Mouse (Mus musculus) layer of hippocampus, postnatal 25 days (tissue): ENCODE results near the gene Aadat. TPM values are rescaled to one million over a fixed set of nuclear protein-coding genes. Genes with fewer than 3 reads are reported as not detected.
"Not testable (repeated sequence)": the region's sequence is repeated elsewhere in the genome, so short reads cannot be mapped to it uniquely, and the experiment has no call there.

Experiments used
- DNase-seq, 2 experiments: peaks; one replicate each; pipeline ENCODE4 v3.0.0; 2022; ENCODE audit warnings: mixed read lengths in 2 of 2, low spot score in 1 of 2; ENCODE audit errors: extremely low spot score in 1 of 2
- total RNA-seq, 2 experiments: library from RNA; stranded (reverse); gene quantifications; 2 replicates each; pipeline ENCODE4 v1.2.3; 2021

Gene Aadat
- total RNA-seq: under 1 TPM; 0.25 to 0.38 TPM

DNA sequence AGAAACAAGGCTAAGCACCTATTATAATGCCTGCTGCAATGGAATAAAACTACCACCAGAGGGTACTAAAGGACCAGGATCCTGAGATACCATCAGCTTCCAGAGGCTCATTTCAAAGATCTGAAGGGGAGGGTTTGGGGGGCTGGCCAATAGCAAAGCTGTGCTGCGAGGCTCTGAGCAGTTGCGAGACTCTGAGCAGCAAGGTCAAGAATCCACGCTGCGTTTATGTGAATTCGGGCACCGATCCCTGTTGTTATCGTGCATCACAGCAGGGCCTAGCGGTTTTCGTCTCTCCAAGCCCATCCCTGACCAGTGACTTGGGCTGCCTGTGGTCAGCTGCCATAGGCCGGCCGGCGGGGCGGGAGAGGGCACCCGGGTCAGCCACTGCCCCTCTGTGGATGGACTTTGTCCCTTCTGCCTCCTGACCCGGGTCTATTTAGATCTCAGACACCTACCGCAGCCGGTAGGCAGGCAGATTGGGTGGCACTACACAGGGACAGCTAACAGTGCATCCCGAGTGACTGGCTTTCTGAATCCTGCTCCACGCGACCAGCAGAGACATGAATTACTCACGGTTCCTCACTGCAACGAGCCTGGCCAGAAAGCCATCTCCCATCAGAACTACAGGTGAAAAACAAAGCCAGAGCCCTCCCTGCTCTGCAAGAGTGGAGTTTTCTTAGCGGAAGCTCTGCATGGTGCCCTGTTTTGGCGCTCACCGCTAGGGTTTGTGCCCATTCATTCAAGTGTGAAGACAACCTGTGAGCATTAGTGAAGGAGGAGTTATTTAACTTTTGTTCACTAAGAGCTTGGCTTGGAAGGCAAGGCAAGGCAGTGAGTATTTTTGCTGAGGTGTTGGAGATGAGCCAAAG, at the start of gene Aadat:
TSS of gene Aadat (plus strand) at position 280 of the 869 bp plus-strand sequence.
- DNase-seq: peak; percentile 46 to 58

DNA sequence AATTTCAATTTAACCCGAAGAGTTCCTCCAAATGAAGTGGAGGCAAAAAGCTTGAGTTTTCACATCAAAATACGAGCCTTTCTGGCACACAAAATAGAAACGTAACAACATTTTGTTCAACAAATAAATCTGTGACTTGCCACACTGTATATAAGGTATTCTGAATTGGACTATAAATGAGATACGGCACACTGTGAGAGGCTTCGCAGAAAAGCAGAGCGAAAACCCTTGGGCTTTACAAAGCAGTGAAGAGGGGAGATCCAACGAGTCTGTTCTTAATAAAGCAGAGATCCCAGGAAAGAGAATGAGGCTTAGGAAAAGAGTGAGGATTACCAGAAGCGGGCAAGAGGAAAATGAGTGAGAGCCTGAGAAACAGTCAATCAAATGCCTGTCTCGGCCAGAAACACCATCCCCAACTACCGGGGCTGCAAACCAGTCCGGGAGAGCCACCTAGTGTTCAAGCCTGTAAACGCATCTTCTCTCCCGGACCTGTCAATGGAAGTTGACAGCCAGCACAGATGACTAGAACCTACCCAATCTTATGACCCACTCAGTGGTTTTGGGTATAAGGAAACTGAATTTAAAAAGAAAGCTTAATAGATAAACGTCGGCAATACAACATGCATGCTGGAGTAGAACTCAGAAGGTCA, 38.9 kb upstream of the Aadat start:
- DNase-seq: peak; percentile 56 to 79

DNA sequence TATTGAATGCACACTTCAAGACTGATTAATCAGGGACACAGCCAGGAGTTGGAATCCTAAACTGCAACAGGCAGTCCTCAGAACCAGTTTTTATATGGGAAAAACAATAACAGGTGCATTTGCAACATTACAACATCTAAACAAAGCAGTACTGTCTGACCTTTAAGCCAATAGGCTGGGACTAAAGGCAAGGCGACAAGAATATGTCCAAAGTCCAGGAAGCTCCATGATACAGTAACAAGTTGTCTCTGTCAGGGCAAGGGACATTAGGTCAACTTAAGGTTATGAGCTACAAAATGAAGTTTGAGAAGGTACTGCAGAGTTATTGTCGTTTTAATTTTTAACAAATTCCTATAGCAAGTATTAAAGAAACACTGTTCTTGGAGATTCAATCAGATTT, 15.6 kb upstream of the Aadat start:
- no peak for DNase-seq

DNA sequence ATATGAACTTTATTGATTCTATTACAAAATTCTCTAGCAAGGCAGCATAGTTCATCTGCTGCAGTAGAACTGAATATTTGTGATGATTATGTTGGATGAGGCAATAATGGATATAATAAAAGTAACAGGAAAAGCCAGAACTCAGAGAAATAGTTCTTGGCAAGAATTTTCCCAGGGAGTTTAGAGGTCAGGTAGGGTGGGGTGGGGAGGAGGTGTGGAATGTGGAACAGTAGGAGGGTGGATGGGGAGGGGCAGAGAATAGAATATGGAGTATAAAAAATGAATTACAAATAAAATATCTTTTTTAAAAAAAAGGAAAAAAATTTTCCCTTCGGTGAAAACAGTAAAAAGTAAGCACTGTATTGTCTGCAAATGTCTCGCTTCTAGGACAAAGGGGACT, 13.9 kb upstream of the Aadat start:
- no peak for DNase-seq

GRCm38 (mm10) chr8:60492471-60492870, 13.3 kb upstream of the Aadat start:
- DNase-seq: no peak

DNA sequence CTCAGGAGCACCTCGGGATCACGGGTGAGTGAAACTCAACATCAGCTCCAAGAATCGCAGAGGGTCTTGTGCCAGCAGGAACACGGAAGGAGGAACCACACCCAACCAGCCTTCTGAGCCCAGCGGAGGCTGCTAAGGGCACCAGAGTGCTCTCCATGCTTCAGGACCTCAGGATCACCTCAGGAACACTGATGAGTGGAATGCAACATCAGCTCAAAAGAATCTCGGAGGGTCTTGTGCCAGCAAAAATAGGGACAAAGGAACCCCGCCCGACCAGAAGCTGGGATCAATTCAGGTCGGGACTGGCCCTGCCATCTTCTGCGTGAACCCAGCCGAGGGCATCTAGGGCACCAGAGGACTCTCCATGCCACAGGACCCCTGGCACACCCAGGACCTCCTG, 11.1 kb upstream of the Aadat start:
- no peak for DNase-seq

DNA sequence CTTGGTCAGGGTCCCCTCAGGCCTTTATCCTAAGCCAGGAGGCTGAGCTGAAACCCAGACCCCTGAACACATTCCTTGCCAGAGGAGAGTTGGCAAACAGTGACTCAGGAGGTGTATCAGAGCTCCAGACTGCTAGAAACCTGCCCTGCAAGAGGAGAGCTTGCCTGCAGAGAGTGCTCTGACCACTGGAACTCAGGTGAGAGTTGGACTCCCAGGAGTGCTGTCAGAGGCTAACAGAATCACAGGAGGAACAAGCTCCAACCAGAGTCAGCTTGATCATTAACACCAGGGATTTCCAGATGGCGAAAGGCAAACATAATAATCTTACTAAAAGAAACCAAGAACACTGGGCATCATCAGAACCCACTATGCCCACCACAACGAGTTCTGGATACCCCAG, 10.7 kb upstream of the Aadat start:
- not testable (repeated sequence) for DNase-seq

GRCm38 (mm10) chr8:60503098-60503497, 2.6 kb upstream of the Aadat start, which contains the start of gene Gm10283:
TSS of gene Gm10283 (minus strand) at chr8:60503198.
- no peak for DNase-seq

GRCm38 (mm10) chr8:60518286-60518685, 12.6 kb downstream of the Aadat start:
- DNase-seq: no peak

GRCm38 (mm10) chr8:60534945-60535344, 29.2 kb downstream of the Aadat start:
- DNase-seq: no peak

DNA sequence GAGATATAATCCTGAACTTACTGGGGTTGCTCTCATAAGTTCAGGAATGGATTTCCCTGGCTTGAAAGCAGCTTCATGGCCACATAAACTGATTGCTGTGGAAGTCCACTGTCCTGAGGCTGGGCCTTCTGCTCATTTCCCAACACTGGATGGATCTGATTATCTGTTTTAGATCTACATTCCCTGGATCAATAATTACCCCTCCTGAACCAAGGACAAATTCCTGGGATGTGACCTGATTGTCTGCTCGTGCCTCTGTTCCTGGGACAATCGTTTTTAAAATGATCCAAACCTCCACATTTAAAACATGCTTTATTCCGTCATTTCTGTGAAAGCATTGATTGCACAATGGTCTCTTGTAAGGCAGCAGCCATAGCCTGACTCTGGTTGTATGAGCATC, 61.1 kb downstream of the Aadat start:
- no peak for DNase-seq

- DNase-seq: peak in 1 of 2 experiments; percentile 4
Observed at GRCm38 (mm10) chr8:60577231-60577630, 71.5 kb downstream of the Aadat start.

DNA sequence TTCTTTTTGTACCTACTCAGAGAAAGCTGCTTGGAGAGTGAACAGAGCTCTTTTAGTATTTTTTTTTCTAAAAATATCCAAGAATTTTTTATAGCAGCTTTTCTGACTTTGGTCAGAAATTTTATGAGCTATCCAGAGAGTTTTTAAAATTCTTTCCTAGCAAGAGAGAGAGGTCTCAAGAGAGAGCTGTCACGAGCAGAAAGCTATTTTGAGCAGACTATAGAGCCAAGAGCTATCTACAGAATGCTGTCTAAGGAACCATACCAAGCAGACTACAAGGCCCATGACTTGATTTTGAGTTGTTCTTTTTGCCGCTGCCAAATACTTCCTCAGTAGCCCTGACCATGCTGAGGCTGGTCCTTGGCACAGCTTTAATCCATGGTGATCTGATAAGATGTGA, 77.6 kb downstream of the Aadat start:
- no peak for DNase-seq

DNA sequence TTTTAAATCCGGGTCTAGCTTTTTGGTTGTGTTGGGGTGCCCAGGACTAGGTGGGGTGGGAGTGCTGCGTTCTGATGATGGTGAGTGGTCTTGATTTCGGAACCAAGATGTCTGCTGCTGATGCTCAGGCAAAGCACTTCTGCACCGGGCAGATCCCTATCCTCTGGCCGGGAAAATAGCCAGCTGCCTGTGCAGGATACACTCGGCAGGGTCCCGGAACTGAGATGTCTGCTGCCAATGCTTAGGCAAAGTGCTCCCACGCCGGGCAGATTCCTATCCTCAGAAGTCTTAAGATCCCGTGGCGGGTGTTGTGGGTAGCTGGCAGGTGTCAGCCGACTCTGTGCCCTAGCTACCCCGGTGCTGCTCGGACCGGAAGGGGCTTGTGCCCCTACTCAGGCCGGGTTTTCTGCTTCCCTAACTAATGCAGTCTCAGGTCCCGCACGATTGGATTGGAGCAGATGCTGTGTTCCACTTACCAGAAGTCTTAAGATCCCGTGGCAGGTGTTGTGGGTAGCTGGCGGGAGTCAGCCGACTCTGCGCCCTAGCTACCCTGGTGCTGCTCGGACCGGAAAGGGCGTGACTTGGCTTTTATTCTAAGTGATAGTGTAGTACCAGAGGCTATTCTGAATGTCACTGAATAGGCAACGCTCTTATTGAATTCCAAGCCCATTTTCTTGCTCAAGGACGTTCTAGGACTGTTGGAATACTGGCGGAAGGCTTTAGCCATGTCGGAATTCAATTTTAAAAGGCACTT, 85.8 kb downstream of the Aadat start:
- DNase-seq: not testable (repeated sequence)

DNA sequence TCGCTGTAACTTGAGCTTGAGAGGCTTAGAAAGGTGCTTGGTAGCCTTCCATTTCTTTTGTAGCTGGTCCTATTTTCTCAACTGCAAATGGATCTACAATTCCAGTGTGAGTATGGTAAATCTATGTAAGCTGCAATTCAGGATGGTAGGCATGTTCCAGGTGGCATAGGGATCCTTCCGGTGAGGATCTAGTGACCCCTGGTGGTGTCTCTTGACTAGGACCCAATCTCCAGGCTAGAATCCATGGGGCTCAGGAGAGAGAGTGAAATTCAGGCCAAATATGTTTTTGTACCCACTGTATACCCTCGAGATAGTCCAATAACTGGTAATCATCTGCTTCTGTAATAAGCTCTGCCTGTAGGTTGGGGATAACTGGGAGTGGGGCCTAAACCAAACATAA, 89.0 kb downstream of the Aadat start:
- DNase-seq: peak in 1 of 2 experiments; percentile 20

Other genes starting within 250 kb of the Aadat start
- gene Gm10283, start 2.7 kb upstream of the Aadat start, total RNA-seq: not detected
- gene Mfap3l, start 126.9 kb downstream of the Aadat start, total RNA-seq: 10 to 100 TPM; 41.4 to 48.3 TPM